Mouse (Mus musculus) embryonic fibroblast, embryonic 13.5 days (primary cell): Measurements from ENCODE around the gene Nr2e1.

Source experiments
- CTCF ChIP-seq: IDR thresholded peaks from 2 replicates; pipeline ENCODE4 v1.5.1; 2011; ENCODE audit warnings: mild to moderate bottlenecking, control low read depth, low read length, moderate library complexity, borderline replicate concordance; ENCODE audit not compliant: insufficient read depth
- POLR2A ChIP-seq: IDR thresholded peaks from 2 replicates; pipeline ENCODE4 v1.6.1; 2011; ENCODE audit warnings: low read depth, mild to moderate bottlenecking, control low read depth, low read length, moderate library complexity

DNA sequence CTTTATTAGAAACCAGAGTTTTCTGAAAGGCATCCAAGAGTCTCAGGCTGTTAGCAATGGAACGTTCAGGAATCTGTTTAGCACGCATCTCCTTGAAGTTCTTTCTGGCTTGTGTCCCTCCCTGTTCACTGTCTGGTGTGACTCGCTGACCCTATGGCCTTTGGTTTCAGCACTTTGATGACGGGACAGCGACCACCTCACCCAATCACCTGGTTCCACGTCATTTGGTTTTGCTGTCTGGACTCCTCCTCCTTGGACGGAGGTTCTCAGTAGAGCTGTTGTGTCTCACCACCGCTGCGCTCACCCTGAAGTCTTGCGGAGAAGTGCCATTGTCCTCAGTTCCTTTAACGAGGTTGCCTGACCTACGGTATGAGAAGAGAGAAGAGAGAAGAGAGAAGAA, 21.2 kb downstream of the Nr2e1 start:
- no peak for TF ChIP-seq CTCF
- TF ChIP-seq POLR2A, result no peak
